Mouse (Mus musculus): ENCODE measurements at regions not wholly inside any gene's neighbourhood (a gene's known extent, or its start where the extent isn't known, plus 50 kb on each side); places are given as distances from the start of the nearest gene placed in this dataset.

DNA sequence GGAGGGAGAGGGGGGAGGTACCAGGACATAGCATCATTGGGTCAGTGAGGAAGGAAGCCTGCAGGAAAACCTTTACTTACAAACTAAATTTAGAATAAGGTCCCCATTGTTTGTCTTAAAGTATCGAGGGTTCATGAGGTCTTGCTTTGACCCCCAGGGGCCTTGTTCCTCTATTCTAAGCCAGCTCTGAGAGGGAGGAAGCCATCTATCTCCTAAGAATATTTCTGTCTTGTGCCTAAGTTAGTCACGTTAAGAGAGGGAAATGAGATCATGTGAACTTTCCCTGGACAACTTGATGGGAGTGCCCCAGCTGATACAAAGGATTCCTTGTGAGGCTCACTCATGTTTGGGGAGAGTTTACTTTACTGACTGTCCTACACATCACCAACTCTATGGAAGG, 261.9 kb downstream of the Cd83 start:
- Histone ChIP-seq H3K4me2 (no peak overlapping the region), H3K27me3 (no peaks in the 10 kb centered on the region), H3K36me3 (ENCODE audit: poor library complexity, severe bottlenecking) (no peaks in the 10 kb centered on the region), H3K9me3 (replicated peaks) (no peaks in the 10 kb centered on the region), H3K4me3 (no peak overlapping the region), H3K4me1 (peaks cover 25% of the 10 kb centered on the region), H3K27ac (no peak overlapping the region), H3K9ac (no peak overlapping the region)
- ATAC-seq: no peak
- WGBS: 83% methylated on average over 2 of the region's 2 CpGs

- H3K4me3 ChIP-seq: no peak overlapping the region
- WGBS: 37% methylated on average over 7 of the region's 7 CpGs
- peaks cover 21% of the 10 kb centered on the region for H3K4me1 ChIP-seq
- no peaks in the 10 kb centered on the region for H3K9me3 ChIP-seq (replicated peaks)
- no peak overlapping the region for H3K4me2 ChIP-seq
- no peak for ATAC-seq
- no peaks in the 10 kb centered on the region for H3K36me3 ChIP-seq (ENCODE audit: poor library complexity, severe bottlenecking)
- no peak overlapping the region for H3K27ac ChIP-seq
- H3K9ac ChIP-seq: no peak overlapping the region
- H3K27me3 ChIP-seq: peaks cover 20% of the 10 kb centered on the region; the same call in 1 of the 2 replicates
These were observed 269.6 kb downstream of the Cd83 start for GRCm38 (mm10) chr13:44054157-44054556.

DNA sequence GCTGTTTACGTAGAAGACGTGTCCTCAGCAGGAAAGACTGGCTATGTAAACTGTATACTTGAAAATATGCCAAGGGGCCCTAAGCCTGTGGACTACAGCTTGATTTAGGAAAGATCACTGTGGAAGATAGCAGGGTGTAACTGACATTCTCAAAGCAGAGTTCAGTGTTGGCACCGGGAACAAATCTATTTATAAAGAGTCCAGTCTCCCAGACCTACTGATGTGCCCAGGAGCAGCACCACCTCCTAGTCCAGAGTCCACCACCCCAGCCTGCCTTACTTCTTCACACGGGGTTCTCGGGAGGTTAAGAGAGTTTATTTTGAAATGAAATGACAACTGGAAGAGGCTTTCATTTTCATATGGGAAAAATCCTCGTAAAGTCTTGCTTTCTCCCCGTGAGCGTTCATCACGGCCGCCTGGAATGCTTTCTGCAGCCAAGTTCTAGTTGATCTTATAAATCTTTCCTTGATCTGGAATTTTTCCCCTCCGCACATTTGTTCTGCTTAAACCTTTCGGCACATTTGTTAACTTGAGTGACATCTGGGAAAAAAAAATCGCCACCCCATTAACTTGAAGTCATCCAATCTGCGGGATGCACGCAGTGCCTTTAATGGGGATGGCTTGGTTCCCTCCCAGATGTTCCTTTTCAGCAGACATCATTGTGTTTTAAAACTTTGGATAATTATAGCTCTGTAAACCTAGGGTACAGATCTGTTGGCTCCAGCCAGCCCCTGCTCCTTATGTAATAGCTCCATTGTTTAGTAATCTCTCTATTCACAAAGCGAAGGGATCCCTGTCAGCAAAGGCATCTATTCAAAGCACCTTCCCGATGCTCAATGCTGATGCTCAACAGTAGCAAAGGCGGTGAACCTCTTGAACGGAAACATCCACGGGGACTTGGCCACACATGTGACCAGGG, 271.3 kb downstream of the Cd83 start:
- 17% methylated on average over 20 of the region's 20 CpGs for WGBS
- Histone ChIP-seq H3K4me2 (peak overlapping the region; percentile 24), H3K9ac (no peak overlapping the region), H3K27me3 (peaks cover 20% of the 10 kb centered on the region; the same call in 1 of the 2 replicates), H3K36me3 (ENCODE audit: poor library complexity, severe bottlenecking) (no peaks in the 10 kb centered on the region), H3K9me3 (replicated peaks) (no peaks in the 10 kb centered on the region), H3K4me3 (no peak overlapping the region), H3K27ac (0 out of 2 replicates have a peak overlapping the region, but pooled peaks have one; percentile 2), H3K4me1 (peaks cover 21% of the 10 kb centered on the region)
- no peak for ATAC-seq

DNA sequence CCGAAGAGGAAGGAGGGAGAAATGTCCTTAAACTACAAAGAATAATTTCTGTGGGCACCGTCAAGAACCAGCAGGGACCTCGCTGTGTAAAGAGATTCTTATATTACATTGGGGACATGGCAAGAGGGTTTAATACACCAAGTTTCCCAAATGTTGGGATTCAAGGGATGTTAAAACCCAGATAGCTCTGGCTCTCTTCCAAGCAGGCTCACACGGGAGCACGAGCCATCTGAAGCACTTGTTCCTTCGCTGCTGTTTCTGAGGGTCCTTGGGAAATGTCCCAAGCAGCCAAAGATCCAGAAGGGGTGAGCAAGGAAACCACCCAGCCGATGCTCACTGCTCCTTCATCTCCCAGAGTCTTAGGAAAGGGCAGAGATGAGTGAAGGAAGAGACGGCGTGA, 272.1 kb downstream of the Cd83 start:
- H3K4me2 ChIP-seq: peak overlapping the region; percentile 24
- peaks cover 22% of the 10 kb centered on the region for H3K4me1 ChIP-seq
- no peak overlapping the region for H3K27ac ChIP-seq
- ATAC-seq: no peak
- WGBS: 55% methylated on average over 9 of the region's 9 CpGs
- H3K36me3 ChIP-seq (ENCODE audit: poor library complexity, severe bottlenecking): no peaks in the 10 kb centered on the region
- no peak overlapping the region for H3K4me3 ChIP-seq
- H3K27me3 ChIP-seq: peaks cover 18% of the 10 kb centered on the region; the same call in 1 of the 2 replicates
- H3K9ac ChIP-seq: no peak overlapping the region
- H3K9me3 ChIP-seq (replicated peaks): no peaks in the 10 kb centered on the region

GRCm38 (mm10) chr13:44057542-44057941, 273.0 kb downstream of the Cd83 start:
- no peak overlapping the region for H3K27ac ChIP-seq
- no peak overlapping the region for H3K4me2 ChIP-seq
- peaks cover 30% of the 10 kb centered on the region for H3K4me1 ChIP-seq
- WGBS: 96% methylated on average over 5 of the region's 5 CpGs
- no peak overlapping the region for H3K9ac ChIP-seq
- H3K9me3 ChIP-seq (replicated peaks): no peaks in the 10 kb centered on the region
- no peaks in the 10 kb centered on the region for H3K36me3 ChIP-seq (ENCODE audit: poor library complexity, severe bottlenecking)
- no peak for ATAC-seq
- H3K4me3 ChIP-seq: no peak overlapping the region
- peaks cover 15% of the 10 kb centered on the region; the same call in 1 of the 2 replicates for H3K27me3 ChIP-seq

GRCm38 (mm10) chr13:44058277-44058676, 273.7 kb downstream of the Cd83 start:
- Histone ChIP-seq H3K9me3 (replicated peaks) (no peaks in the 10 kb centered on the region), H3K27me3 (peaks cover 15% of the 10 kb centered on the region; the same call in 1 of the 2 replicates), H3K27ac (no peak overlapping the region), H3K4me3 (no peak overlapping the region), H3K36me3 (ENCODE audit: poor library complexity, severe bottlenecking) (no peaks in the 10 kb centered on the region), H3K4me1 (peaks cover 34% of the 10 kb centered on the region), H3K9ac (no peak overlapping the region), H3K4me2 (no peak overlapping the region)
- WGBS: 90% methylated on average over 2 of the region's 2 CpGs
- ATAC-seq: no peak

DNA sequence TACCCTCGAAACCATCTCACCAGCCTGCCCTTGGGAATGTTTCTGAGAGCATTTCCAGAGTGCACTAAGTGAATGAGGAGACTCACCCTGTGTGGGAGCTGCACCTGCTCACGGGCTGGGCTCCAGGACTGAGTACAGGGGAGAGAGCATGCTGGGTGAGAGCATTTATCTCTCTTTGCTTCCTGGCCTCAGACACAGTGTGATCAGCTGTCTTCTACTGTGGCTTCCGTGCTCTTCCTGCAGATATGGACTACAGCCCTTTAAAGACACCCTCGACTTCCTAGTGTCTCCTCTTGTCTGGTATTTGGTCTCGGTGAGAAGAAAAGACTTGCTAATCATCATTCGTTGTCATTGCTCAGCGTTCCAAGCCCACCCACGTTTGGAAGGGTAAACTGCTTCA, 274.9 kb downstream of the Cd83 start:
- WGBS: 75% methylated on average over 8 of the region's 8 CpGs
- Histone ChIP-seq H3K36me3 (ENCODE audit: poor library complexity, severe bottlenecking) (no peaks in the 10 kb centered on the region), H3K9ac (no peak overlapping the region), H3K4me3 (no peak overlapping the region), H3K27me3 (peaks cover 15% of the 10 kb centered on the region; the same call in 1 of the 2 replicates), H3K27ac (no peak overlapping the region), H3K4me1 (peaks cover 37% of the 10 kb centered on the region), H3K4me2 (no peak overlapping the region), H3K9me3 (replicated peaks) (no peaks in the 10 kb centered on the region)
- ATAC-seq: no peak

- Histone ChIP-seq H3K27ac (no peak overlapping the region), H3K4me1 (peaks cover 26% of the 10 kb centered on the region), H3K4me3 (no peak overlapping the region), H3K4me2 (no peak overlapping the region), H3K27me3 (peaks cover 9% of the 10 kb centered on the region; the same call in 1 of the 2 replicates), H3K36me3 (ENCODE audit: poor library complexity, severe bottlenecking) (no peaks in the 10 kb centered on the region), H3K9me3 (replicated peaks) (no peaks in the 10 kb centered on the region), H3K9ac (no peak overlapping the region)
- no peak for ATAC-seq
- WGBS: 86% methylated on average over 4 of the region's 4 CpGs
These were observed 276.7 kb downstream of the Cd83 start for GRCm38 (mm10) chr13:44061286-44061685.

DNA sequence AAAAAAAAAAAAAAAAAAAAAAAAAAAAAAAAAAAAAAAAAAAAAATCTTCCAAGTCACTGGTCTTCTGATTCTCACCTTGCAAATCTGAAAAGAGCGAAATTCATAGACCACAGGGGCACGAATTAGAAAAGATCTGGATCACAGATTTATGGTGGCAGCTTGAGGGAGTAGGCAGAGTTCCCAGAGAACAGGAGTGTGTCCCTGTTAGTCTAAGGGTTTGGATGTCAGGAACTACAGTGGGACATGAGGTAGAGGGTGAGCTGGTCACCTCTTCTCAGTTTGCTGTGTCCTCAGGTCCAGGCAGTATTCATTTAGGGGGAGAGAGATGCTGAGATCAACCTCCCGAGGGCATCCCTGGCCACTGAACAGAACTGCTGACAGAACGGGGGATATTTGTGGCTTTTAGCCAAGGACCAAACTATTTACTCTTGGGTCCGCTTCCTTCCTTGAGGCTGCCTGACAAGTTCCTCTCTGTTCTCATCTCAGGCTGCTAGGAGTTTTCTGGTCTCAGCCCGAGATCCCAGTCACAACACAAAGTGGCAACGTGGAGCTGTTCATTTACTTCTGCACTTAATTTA, 277.2 kb downstream of the Cd83 start:
- H3K4me3 ChIP-seq: no peak overlapping the region
- no peaks in the 10 kb centered on the region for H3K9me3 ChIP-seq (replicated peaks)
- H3K4me2 ChIP-seq: no peak overlapping the region
- H3K9ac ChIP-seq: no peak overlapping the region
- H3K27me3 ChIP-seq: peaks cover 9% of the 10 kb centered on the region; the same call in 1 of the 2 replicates
- H3K27ac ChIP-seq: no peak overlapping the region
- 44% methylated on average over 7 of the region's 7 CpGs for WGBS
- peaks cover 21% of the 10 kb centered on the region for H3K4me1 ChIP-seq
- no peak for ATAC-seq
- H3K36me3 ChIP-seq (ENCODE audit: poor library complexity, severe bottlenecking): no peaks in the 10 kb centered on the region

GRCm38 (mm10) chr13:44063317-44063716, 278.7 kb downstream of the Cd83 start:
- Histone ChIP-seq H3K4me3 (no peak overlapping the region), H3K4me2 (no peak overlapping the region), H3K4me1 (peaks cover 19% of the 10 kb centered on the region), H3K27ac (no peak overlapping the region), H3K9me3 (replicated peaks) (no peaks in the 10 kb centered on the region), H3K9ac (no peak overlapping the region), H3K36me3 (ENCODE audit: poor library complexity, severe bottlenecking) (no peaks in the 10 kb centered on the region), H3K27me3 (0 out of 2 replicates have a peak, but pooled peaks cover 5% of the 10 kb centered on the region)
- ATAC-seq: no peak
- 75% methylated on average over 8 of the region's 8 CpGs for WGBS

GRCm38 (mm10) chr13:44064026-44064425, 279.5 kb downstream of the Cd83 start:
- Histone ChIP-seq H3K4me1 (peaks cover 19% of the 10 kb centered on the region), H3K4me2 (no peak overlapping the region), H3K27me3 (no peaks in the 10 kb centered on the region), H3K36me3 (ENCODE audit: poor library complexity, severe bottlenecking) (no peaks in the 10 kb centered on the region), H3K9me3 (replicated peaks) (no peaks in the 10 kb centered on the region), H3K4me3 (no peak overlapping the region), H3K27ac (no peak overlapping the region), H3K9ac (no peak overlapping the region)
- ATAC-seq: no peak
- 82% methylated on average over 3 of the region's 3 CpGs for whole genome bisulfite sequencing

DNA sequence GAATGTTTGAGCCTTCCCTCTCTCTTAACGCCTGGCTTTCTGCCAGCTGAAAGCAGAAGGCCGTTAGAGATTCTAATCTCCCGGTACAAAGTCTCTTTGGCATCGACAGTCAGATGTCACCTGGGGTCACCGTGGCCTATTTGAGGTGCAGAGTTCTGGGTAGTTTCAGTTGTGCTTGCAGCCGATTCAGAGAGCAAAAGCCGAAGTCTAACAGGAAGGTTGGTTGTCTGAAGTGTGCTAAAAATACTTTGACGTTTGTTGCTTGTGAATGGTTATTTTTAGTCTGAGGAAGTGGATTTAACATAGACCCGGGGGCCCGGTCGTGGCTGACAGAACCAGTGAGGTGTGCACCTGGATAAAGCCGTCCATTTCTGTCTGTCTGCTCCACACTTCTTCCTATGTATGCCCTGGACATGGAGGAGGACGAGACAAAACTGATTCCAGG, 281.2 kb downstream of the Cd83 start:
- H3K9me3 ChIP-seq (replicated peaks): no peaks in the 10 kb centered on the region
- no peak overlapping the region for H3K4me3 ChIP-seq
- WGBS: 69% methylated on average over 13 of the region's 13 CpGs
- H3K4me2 ChIP-seq: no peak overlapping the region
- no peak overlapping the region for H3K9ac ChIP-seq
- H3K4me1 ChIP-seq: peaks cover 19% of the 10 kb centered on the region
- H3K36me3 ChIP-seq (ENCODE audit: poor library complexity, severe bottlenecking): no peaks in the 10 kb centered on the region
- no peak overlapping the region for H3K27ac ChIP-seq
- no peaks in the 10 kb centered on the region for H3K27me3 ChIP-seq
- ATAC-seq: no peak
